Mouse (Mus musculus) bone marrow, adult 2 months (tissue): ENCODE measurements around the gene Twf2.

ENCODE experiments used
- CTCF ChIP-seq: fragments of 200-500 bp; IDR thresholded peaks from 2 replicates; pipeline ENCODE4 v1.5.1; 2011; ENCODE audit warnings: low read length, control low read depth; ENCODE audit not compliant: control insufficient read depth, insufficient read depth
- POLR2A ChIP-seq: fragments of 200-500 bp; IDR thresholded peaks from 2 replicates; pipeline ENCODE4 v1.6.1; 2011; ENCODE audit warnings: low read depth, mild to moderate bottlenecking, control low read depth, low read length, borderline replicate concordance; ENCODE audit not compliant: control insufficient read depth

DNA sequence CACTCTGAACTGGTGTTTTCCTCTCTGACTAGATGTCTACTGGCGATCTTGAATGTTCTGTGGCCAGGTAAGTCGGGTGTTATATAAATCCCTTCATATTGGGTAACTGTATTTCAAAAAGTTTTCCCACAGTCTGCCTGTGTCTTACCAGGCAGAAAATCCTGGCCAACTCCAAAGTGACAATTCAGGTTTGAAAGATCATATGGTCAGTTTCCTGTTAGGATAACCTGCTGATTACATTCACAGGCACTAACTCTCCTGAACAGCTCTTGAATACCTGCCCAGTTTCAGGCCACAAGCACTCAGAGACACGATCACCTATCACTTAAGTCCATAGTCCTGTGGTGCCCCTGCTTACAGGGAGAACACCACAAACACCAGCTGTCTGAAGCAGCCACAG lies 59.2 kb downstream of the Twf2 start:
- TF ChIP-seq CTCF (no peak), POLR2A (no peak)
